Mouse (Mus musculus) right cerebral cortex, adult 2 months (tissue): ENCODE measurements around the gene Fry.

Source experiments
- DNase-seq, 2 experiments: peaks; one replicate each; pipeline ENCODE4 v3.0.0; 2021 to 2022; ENCODE audit warnings: low spot score in 2 of 2

Fry gene

GRCm38 (mm10) chr5:150337696-150338095, 219.3 kb downstream of the Fry start:
- no peak for DNase-seq

GRCm38 (mm10) chr5:150340944-150341343, 222.5 kb downstream of the Fry start:
- no peak for DNase-seq

GRCm38 (mm10) chr5:150342139-150342538, 223.7 kb downstream of the Fry start:
- DNase-seq = no peak

- no peak for DNase-seq
These were observed 227.5 kb downstream of the Fry start for GRCm38 (mm10) chr5:150345946-150346345.

- peak; percentile 34 to 36 for DNase-seq
These were observed 227.9 kb downstream of the Fry start for GRCm38 (mm10) chr5:150346378-150346777.

- no peak for DNase-seq
These were observed 229.4 kb downstream of the Fry start for GRCm38 (mm10) chr5:150347845-150348244.

GRCm38 (mm10) chr5:150348302-150348701, 229.9 kb downstream of the Fry start:
- DNase-seq = no peak

- no peak for DNase-seq
These were observed 232.7 kb downstream of the Fry start for GRCm38 (mm10) chr5:150351191-150351590.

GRCm38 (mm10) chr5:150358671-150359070, 240.2 kb downstream of the Fry start:
- no peak for DNase-seq

- DNase-seq = no peak
These were observed 243.8 kb downstream of the Fry start for GRCm38 (mm10) chr5:150362241-150362640.

- DNase-seq = no peak
These were observed 246.2 kb downstream of the Fry start for GRCm38 (mm10) chr5:150364621-150365020.

- DNase-seq = no peak
These were observed 248.6 kb downstream of the Fry start for GRCm38 (mm10) chr5:150367027-150367426.

GRCm38 (mm10) chr5:150370291-150370690, 251.8 kb downstream of the Fry start:
- no peak for DNase-seq

GRCm38 (mm10) chr5:150370895-150371294, 252.4 kb downstream of the Fry start:
- no peak for DNase-seq

GRCm38 (mm10) chr5:150372956-150373355, 254.5 kb downstream of the Fry start:
- DNase-seq = no peak

GRCm38 (mm10) chr5:150374778-150375559, 256.5 kb downstream of the Fry start:
- no peak for DNase-seq

GRCm38 (mm10) chr5:150378586-150378985, 260.1 kb downstream of the Fry start:
- DNase-seq = no peak

- no peak for DNase-seq
These were observed 262.3 kb downstream of the Fry start for GRCm38 (mm10) chr5:150380767-150381166.

GRCm38 (mm10) chr5:150382411-150382810, 264.0 kb downstream of the Fry start:
- no peak for DNase-seq

GRCm38 (mm10) chr5:150384272-150385215, 266.1 kb downstream of the Fry start:
- no peak for DNase-seq

GRCm38 (mm10) chr5:150385224-150385623, 266.8 kb downstream of the Fry start:
- no peak for DNase-seq

GRCm38 (mm10) chr5:150388623-150389022, 270.2 kb downstream of the Fry start:
- no peak for DNase-seq
